Mouse (Mus musculus) MEL (cell line): ENCODE data around the gene Tnk2.

Experiments
- BHLHE40 ChIP-seq: IDR thresholded peaks from 2 replicates; pipeline ENCODE4 v1.6.1; 2012; ENCODE audit warnings: low read depth, mild to moderate bottlenecking, inconsistent platforms, low read length, improper control_type of control experiment, borderline replicate concordance
- CHD2 ChIP-seq: IDR thresholded peaks from 2 replicates; pipeline ENCODE4 v1.6.1; 2011; ENCODE audit warnings: low read length, improper control_type of control experiment
- CTCF ChIP-seq, 3 experiments: IDR thresholded peaks in 2 of 3; conservative IDR thresholded peaks in 1 of 3; 2 replicates each; pipeline ENCODE4 v1.5.1; 2011 to 2012; ENCODE audit warnings: low read length in 3 of 3, low read depth in 2 of 3, mild to moderate bottlenecking in 2 of 3, improper control_type of control experiment in 1 of 3, inconsistent platforms in 1 of 3, mixed read lengths in 1 of 3, moderate library complexity in 1 of 3; ENCODE audit not compliant: control insufficient read depth in 1 of 3, insufficient read depth in 1 of 3, poor library complexity in 1 of 3, severe bottlenecking in 1 of 3
- E2F4 ChIP-seq: IDR thresholded peaks from 2 replicates; pipeline ENCODE4 v1.6.1; 2011; ENCODE audit warnings: low read depth, low read length, improper control_type of control experiment, borderline replicate concordance
- GABPA ChIP-seq: IDR thresholded peaks from 2 replicates; pipeline ENCODE4 v1.6.1; 2012; ENCODE audit warnings: low read depth, mild to moderate bottlenecking, inconsistent platforms, low read length, improper control_type of control experiment, moderate library complexity
- GATA1 ChIP-seq: IDR thresholded peaks from 2 replicates; pipeline ENCODE4 v1.6.1; 2011; ENCODE audit warnings: low read depth, low read length, improper control_type of control experiment
- MAX ChIP-seq: IDR thresholded peaks from 2 replicates; pipeline ENCODE4 v1.6.1; 2011; ENCODE audit warnings: low read length, improper control_type of control experiment
- MEF2A ChIP-seq: IDR thresholded peaks from 2 replicates; pipeline ENCODE4 v1.6.1; 2014; ENCODE audit warnings: low read depth, mild to moderate bottlenecking, inconsistent platforms, low read length, improper control_type of control experiment; ENCODE audit not compliant: poor library complexity, insufficient replicate concordance, severe bottlenecking; ENCODE audit errors: extremely low read depth
- MXI1 ChIP-seq: IDR thresholded peaks from 2 replicates; pipeline ENCODE4 v1.6.1; 2011; ENCODE audit warnings: mild to moderate bottlenecking, low read depth, low read length, improper control_type of control experiment
- NELFE ChIP-seq: IDR thresholded peaks from 2 replicates; pipeline ENCODE4 v1.6.1; 2011; ENCODE audit warnings: low read depth, low read length, improper control_type of control experiment
- POLR2A ChIP-seq, 2 experiments: IDR thresholded peaks; 2 replicates each; pipeline ENCODE4 v1.6.1; 2011 to 2012; ENCODE audit warnings: low read length in 2 of 2, mild to moderate bottlenecking in 2 of 2, control low read depth in 1 of 2, improper control_type of control experiment in 1 of 2, low read depth in 1 of 2, moderate library complexity in 1 of 2; ENCODE audit not compliant: control insufficient read depth in 1 of 2, insufficient read depth in 1 of 2, poor library complexity in 1 of 2
- SIN3A ChIP-seq: IDR thresholded peaks from 2 replicates; pipeline ENCODE4 v1.6.1; 2012; ENCODE audit warnings: low read length, improper control_type of control experiment, inconsistent platforms

GRCm38 (mm10) chr16:32628140-32628539, 15.5 kb upstream of the Tnk2 start:
- TF ChIP-seq CTCF (IDR thresholded peaks at IDR 0.05 in 2 of 3, conservative IDR thresholded peaks at IDR 0.05 in 1 of 3; ENCODE audit: control insufficient read depth in 1 of 3, insufficient read depth in 1 of 3, low read depth in 2 of 3, low read length in 3 of 3, poor library complexity in 1 of 3, severe bottlenecking in 1 of 3): no peak
- TF ChIP-seq BHLHE40: 0 out of 2 replicates have a peak, but pooled peaks have one; percentile 16
- TF ChIP-seq POLR2A (IDR thresholded peaks at IDR 0.05; ENCODE audit: control insufficient read depth in 1 of 2, insufficient read depth in 1 of 2, low read depth in 1 of 2, low read length in 2 of 2, poor library complexity in 1 of 2): no peak
- TF ChIP-seq MAX: no peak
- TF ChIP-seq CHD2: no peak
- TF ChIP-seq GATA1: 0 out of 2 replicates have a peak, but pooled peaks have one; percentile 15
- TF ChIP-seq NELFE: no peak
- TF ChIP-seq SIN3A: peak; percentile 47; the same call in 1 of the 2 replicates
- TF ChIP-seq GABPA: no peak
- no peak for TF ChIP-seq E2F4
- TF ChIP-seq MXI1: 0 out of 2 replicates have a peak, but pooled peaks have one; percentile 35
- TF ChIP-seq MEF2A: no peak
